Mouse (Mus musculus) heart, embryonic 11.5 days (tissue): Measurements from ENCODE around the gene Ppib. TPM values are rescaled to one million over a fixed set of nuclear protein-coding genes. Genes with fewer than 3 reads are reported as not detected.

Experiments used
- ATAC-seq: fragments of 200-750 bp; cut with Nextera tagmentation; replicated peaks from 2 replicates; pipeline ENCODE4 v1.8.0; 2017; ENCODE audit warnings: moderate library complexity; ENCODE audit not compliant: insufficient number of reproducible peaks, low FRiP score, low TSS enrichment
- H3K27ac ChIP-seq: fragments of 300-500 bp; sonication (generic); 2 replicates; pipeline ENCODE4 v1.5.1; 2014; ENCODE audit warnings: mild to moderate bottlenecking, low read depth, low read length
- H3K27me3 ChIP-seq: fragments of 300-500 bp; sonication (generic); 2 replicates; pipeline ENCODE4 v1.6.1; 2014; ENCODE audit warnings: mild to moderate bottlenecking, low read length, mixed read lengths; ENCODE audit not compliant: control insufficient read depth, insufficient read depth
- H3K36me3 ChIP-seq: fragments of 300-500 bp; sonication (generic); 2 replicates; pipeline ENCODE4 v1.6.1; 2014; ENCODE audit warnings: mild to moderate bottlenecking, low read length, moderate library complexity, mixed read lengths; ENCODE audit not compliant: control insufficient read depth, insufficient read depth
- H3K4me1 ChIP-seq: fragments of 300-500 bp; sonication (generic); 2 replicates; pipeline ENCODE4 v1.6.1; 2014; ENCODE audit warnings: low read length; ENCODE audit not compliant: control insufficient read depth, insufficient read depth
- H3K4me2 ChIP-seq: fragments of 300-500 bp; sonication (generic); 2 replicates; pipeline ENCODE4 v1.6.1; 2014; ENCODE audit warnings: mild to moderate bottlenecking, moderate library complexity
- H3K4me3 ChIP-seq: fragments of 300-500 bp; sonication (generic); 2 replicates; pipeline ENCODE4 v1.5.1; 2014; ENCODE audit warnings: low read depth, low read length
- H3K9ac ChIP-seq: fragments of 300-500 bp; sonication (generic); 2 replicates; pipeline ENCODE4 v1.6.1; 2014; ENCODE audit warnings: mild to moderate bottlenecking, low read depth, low read length, moderate library complexity
- H3K9me3 ChIP-seq: fragments of 300-500 bp; sonication (generic); replicated peaks from 2 replicates; pipeline ENCODE4 v1.6.1; 2016; ENCODE audit warnings: low read length; ENCODE audit not compliant: control insufficient read depth
- WGBS: fragments of 180-500 bp; shearing (Covaris S2); extraction: QIAGEN DNeasy Blood & Tissue Kit; methylation state at CpG from one replicate; pipeline ENCODE4 v1.1.7; 2014; ENCODE audit not compliant: insufficient replicate concordance; 5-methylcytosine and 5-hydroxymethylcytosine counted together
- polyA plus RNA-seq: library from polyadenylated mRNA; unstranded; fragments of >200 nt; fragmentation: Nextera tagmentation; extraction: Ambion mirVana; gene quantifications from 2 replicates; pipeline ENCODE4 v1.2.1, GENCODE M21; 2014

Ppib gene
- 463 and 480 TPM in 2 replicates for polyA plus RNA-seq

DNA sequence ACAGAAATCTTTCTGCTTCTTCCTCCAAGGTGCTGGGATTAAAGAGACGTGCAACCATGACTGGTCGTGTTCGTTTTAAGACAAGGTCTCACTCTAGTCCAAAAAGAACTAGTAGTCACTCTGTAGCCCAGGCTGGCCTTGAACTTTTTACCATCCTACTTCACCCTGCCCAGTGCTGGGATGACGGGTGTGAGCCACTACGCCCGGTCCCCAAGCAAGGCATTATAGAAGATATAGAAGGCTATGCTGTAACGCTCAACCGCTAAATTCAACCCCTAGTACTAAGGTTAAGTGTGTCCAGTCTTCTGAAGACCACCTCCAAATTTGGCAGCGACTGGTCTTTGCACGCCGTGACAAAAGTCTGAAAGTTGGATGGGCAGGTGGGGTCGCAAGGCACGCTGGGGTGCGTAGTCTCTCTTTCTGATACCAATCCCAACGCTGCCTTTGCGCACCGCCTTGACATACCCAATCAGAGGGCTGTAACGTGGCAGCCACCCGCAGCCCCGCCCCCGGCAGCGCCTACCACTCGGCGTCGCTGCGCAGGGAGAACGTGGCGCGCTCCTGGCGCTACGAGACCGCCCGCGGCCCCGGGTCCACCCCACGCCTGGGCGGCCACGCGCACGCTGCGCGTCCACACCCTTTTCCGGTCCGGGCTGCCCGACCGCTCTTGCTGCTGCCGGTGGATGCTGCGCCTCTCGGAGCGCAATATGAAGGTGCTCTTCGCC is at the start of gene Ppib:
TSS of gene Ppib (plus strand) at position 640 of the 725 bp plus-strand sequence.
- ATAC-seq: peak; percentile 98
- Histone ChIP-seq H3K9me3 (no peaks in the 10 kb centered on the region), H3K27ac (peak within 1 kb of the TSS; percentile 66), H3K4me3 (peak within 1 kb of the TSS; percentile 93), H3K4me1 (peaks cover 11% of the 10 kb centered on the region), H3K4me2 (peak within 1 kb of the TSS; percentile 78), H3K9ac (peak within 1 kb of the TSS; percentile 95), H3K36me3 (peaks cover 16% of the 10 kb centered on the region), H3K27me3 (no peaks in the 10 kb centered on the region)
- under 1% methylated on average over 51 of the region's 51 CpGs for WGBS

DNA sequence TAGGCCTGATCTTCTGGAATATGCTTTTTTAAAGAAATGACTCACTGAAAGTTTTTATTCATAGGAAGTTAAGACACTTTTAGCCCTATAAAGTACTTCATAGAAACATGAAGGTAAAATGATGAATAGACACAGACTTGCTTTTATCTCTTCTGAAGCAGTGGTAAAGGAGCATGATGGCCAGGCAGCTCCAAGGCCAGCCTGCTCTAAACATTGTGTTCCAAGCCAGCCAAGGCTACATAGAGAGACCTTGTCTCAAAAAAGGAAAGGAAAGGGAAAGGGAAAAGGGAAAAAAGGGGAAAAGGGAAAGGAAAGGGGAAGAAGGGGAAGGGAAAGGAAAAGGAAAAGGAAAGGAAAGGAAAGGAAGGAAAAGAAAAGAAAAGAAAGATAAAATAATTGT is 39.4 kb upstream of the Ppib start:
- Histone ChIP-seq H3K4me3 (no peak overlapping the region), H3K27ac (no peak overlapping the region), H3K4me2 (no peak overlapping the region), H3K9ac (no peak overlapping the region), H3K27me3 (no peaks in the 10 kb centered on the region), H3K4me1 (no peaks in the 10 kb centered on the region), H3K36me3 (peaks cover 2% of the 10 kb centered on the region), H3K9me3 (no peaks in the 10 kb centered on the region)
- no peak for ATAC-seq

DNA sequence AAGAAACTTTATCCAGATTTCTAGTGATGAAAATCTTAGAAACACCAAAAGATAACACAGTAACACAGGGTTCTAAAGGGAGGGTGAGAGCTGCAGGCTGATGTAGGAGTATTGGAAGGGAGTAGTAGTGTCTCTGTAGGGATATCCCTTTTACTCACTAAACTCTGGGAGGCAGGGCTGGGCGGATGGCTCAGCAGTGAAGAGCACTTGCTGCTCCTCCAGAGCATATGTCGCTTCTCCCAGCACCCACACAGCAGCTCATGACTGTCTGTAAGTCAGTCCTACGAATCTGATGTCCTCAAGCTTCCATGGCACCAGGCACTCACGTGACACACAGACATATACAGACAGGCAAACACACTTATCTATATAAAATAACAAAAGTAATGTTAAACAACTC is 21.9 kb upstream of the Ppib start:
- Histone ChIP-seq H3K27me3 (no peaks in the 10 kb centered on the region), H3K9me3 (no peaks in the 10 kb centered on the region), H3K27ac (no peak overlapping the region), H3K9ac (no peak overlapping the region), H3K4me2 (no peak overlapping the region), H3K4me3 (no peak overlapping the region), H3K4me1 (no peaks in the 10 kb centered on the region), H3K36me3 (peaks cover 12% of the 10 kb centered on the region; the same call in 1 of the 2 replicates)
- no peak for ATAC-seq
- 83% methylated on average over 4 of the region's 4 CpGs for WGBS

DNA sequence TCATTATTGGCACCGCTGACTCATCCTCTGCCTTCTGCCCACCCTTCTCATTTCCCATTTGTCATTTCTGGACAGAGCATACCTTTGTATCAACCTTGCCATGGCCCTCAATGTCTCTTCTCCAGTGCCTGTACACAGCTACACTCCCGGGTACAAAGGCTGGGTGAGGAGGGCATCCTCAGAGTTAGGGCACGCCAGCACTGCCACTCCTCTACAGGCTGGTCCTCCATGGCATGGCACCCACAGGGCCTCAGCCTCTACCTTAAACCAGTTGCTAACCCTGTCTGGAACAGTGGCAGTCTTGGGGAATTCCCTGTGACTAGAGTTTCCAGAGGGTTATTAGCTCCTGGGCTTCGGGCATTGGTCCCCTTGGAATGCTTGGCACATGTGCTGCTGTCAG is 21.4 kb upstream of the Ppib start:
- Histone ChIP-seq H3K4me3 (no peak overlapping the region), H3K4me2 (no peak overlapping the region), H3K36me3 (peaks cover 12% of the 10 kb centered on the region; the same call in 1 of the 2 replicates), H3K27ac (no peak overlapping the region), H3K4me1 (no peaks in the 10 kb centered on the region), H3K9me3 (no peaks in the 10 kb centered on the region), H3K9ac (no peak overlapping the region), H3K27me3 (no peaks in the 10 kb centered on the region)
- 93% methylated on average over 4 of the region's 4 CpGs for WGBS
- ATAC-seq: no peak

DNA sequence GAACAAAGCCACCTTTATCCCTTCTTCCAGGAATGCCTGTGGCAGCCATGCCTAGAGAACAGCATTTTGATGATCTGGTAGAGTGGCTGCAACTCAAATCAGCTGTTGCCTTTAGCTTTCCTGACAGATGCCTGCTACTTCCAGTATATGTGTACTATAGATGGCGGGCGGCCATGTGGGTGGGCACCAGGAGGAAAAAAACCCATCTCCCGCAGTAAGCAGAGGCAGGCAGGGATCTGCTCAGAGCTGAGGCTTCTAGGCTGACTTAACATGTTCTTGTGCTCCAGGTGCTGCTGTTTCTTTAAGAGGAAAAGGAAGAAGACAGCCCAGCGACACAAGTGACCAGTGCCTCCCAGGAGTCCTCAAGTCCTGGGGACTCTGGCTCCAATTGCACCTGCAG is 20.7 kb upstream of the Ppib start:
- Histone ChIP-seq H3K36me3 (peaks cover 12% of the 10 kb centered on the region; the same call in 1 of the 2 replicates), H3K27me3 (no peaks in the 10 kb centered on the region), H3K4me1 (no peaks in the 10 kb centered on the region), H3K4me3 (no peak overlapping the region), H3K9ac (no peak overlapping the region), H3K9me3 (no peaks in the 10 kb centered on the region), H3K27ac (no peak overlapping the region), H3K4me2 (no peak overlapping the region)
- ATAC-seq: no peak
- WGBS: 73% methylated on average over 4 of the region's 4 CpGs

DNA sequence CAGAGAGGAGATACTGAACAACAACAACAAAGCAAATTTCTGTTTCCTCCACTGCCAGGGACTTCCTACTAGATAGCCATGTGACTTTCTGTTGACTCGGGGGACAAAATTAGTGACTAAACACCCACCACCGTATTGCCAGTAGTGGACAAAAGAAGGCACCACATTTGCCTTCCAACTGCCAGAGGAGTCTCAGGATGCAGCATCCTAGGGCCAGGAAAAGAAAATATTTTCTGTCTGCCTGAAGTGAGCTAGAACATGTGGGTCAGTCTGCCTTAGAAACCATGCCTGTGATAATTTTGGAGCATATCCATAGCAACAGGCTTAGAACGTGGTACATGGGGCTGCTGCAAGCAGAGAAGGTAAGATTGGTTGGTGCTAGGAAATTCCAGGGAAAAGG is 19.2 kb upstream of the Ppib start:
- Histone ChIP-seq H3K27me3 (no peaks in the 10 kb centered on the region), H3K27ac (no peak overlapping the region), H3K4me1 (no peaks in the 10 kb centered on the region), H3K36me3 (peaks cover 12% of the 10 kb centered on the region; the same call in 1 of the 2 replicates), H3K4me2 (no peak overlapping the region), H3K9ac (no peak overlapping the region), H3K9me3 (no peaks in the 10 kb centered on the region), H3K4me3 (no peak overlapping the region)
- ATAC-seq: no peak
- 66% methylated on average over 3 of the region's 3 CpGs for WGBS

DNA sequence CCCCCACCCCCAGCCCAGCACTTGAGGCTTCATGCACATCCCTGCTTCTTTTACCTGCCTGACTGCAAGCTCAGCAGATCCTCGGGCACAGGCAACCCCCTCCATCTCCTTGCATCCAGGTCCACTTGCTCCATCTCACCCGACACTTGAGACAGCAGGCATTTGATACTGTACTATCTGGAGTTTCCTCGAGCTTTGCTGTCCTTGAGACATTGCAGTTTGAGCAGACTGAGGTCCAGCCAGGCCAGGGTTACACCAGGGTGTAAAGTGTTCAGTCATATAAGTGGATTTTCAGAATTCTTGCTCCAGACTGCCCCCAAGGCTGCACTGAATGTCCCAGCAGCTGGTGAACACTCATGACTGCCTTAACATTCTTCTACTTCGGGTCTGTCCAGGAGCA is 17.7 kb upstream of the Ppib start:
- H3K36me3 ChIP-seq: peaks cover 12% of the 10 kb centered on the region; the same call in 1 of the 2 replicates
- H3K4me2 ChIP-seq: no peak overlapping the region
- ATAC-seq: no peak
- no peak overlapping the region for H3K27ac ChIP-seq
- no peak overlapping the region for H3K9ac ChIP-seq
- H3K4me3 ChIP-seq: no peak overlapping the region
- H3K4me1 ChIP-seq: no peaks in the 10 kb centered on the region
- H3K27me3 ChIP-seq: no peaks in the 10 kb centered on the region
- H3K9me3 ChIP-seq: no peaks in the 10 kb centered on the region
- WGBS: 67% methylated on average over 4 of the region's 4 CpGs

DNA sequence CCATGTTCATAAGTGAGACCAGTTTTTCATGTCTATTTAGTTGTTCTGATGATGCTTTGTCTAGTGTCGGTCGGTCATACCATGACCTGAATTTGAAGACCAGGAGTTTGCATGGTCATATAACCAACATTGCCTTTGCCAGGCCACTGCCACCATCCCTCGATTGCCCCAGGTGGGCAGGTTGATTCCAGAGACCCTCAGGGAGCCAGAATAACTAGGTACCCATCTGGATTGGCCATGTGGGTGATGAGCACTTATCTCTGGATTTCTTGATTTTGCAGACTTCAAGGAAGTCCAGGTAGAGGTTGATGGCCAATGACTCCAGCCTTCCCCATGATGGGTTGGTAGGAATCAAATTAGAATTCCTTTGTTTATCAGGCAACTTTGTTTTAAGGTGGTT is 16.8 kb upstream of the Ppib start:
- Histone ChIP-seq H3K27ac (no peak overlapping the region), H3K4me2 (no peak overlapping the region), H3K27me3 (no peaks in the 10 kb centered on the region), H3K9ac (no peak overlapping the region), H3K4me1 (no peaks in the 10 kb centered on the region), H3K4me3 (no peak overlapping the region), H3K36me3 (peaks cover 10% of the 10 kb centered on the region; the same call in 1 of the 2 replicates), H3K9me3 (no peaks in the 10 kb centered on the region)
- WGBS: 88% methylated on average over 3 of the region's 3 CpGs
- no peak for ATAC-seq
